Mouse (Mus musculus) neural tube, postnatal 0 days (tissue): ENCODE results near the gene Wfdc9. TPM values are rescaled to one million over a fixed set of nuclear protein-coding genes. Genes with fewer than 3 reads are reported as not detected.

ENCODE experiments used
- polyA plus RNA-seq: library from polyadenylated mRNA; unstranded; fragments of >200 nt; fragmentation: Nextera tagmentation; extraction: Ambion mirVana; gene quantifications from 2 replicates; pipeline ENCODE4 v1.2.1, GENCODE M21; 2015

Gene Wfdc9
- polyA plus RNA-seq: not detected in 2 replicates

GRCm38 (mm10) chr2:164656483-164656882 lies at the start of gene Wfdc9:
Gene Wfdc9 (minus strand): TSS chr2:164656583.

GRCm38 (mm10) chr2:164698201-164698600 lies 41.8 kb upstream of the Wfdc9 start, which contains the start of gene Spint4:
Gene Spint4 (plus strand): TSS chr2:164698501.

GRCm38 (mm10) chr2:164684807-164685206 lies 28.4 kb upstream of the Wfdc9 start, which contains the start of gene Wfdc13:
Gene Wfdc13 (plus strand): TSS chr2:164685107.

GRCm38 (mm10) chr2:164673987-164674386 lies 17.6 kb upstream of the Wfdc9 start, which contains the start of gene Wfdc11:
Gene Wfdc11 (minus strand): TSS chr2:164674087.

GRCm38 (mm10) chr2:164655858-164656257 lies 525 bp downstream of the Wfdc9 start, which contains the start of gene Wfdc10:
Gene Wfdc10 (plus strand): TSS chr2:164656046.

GRCm38 (mm10) chr2:164638696-164639095 lies 17.7 kb downstream of the Wfdc9 start, which contains the start of gene Wfdc16:
Gene Wfdc16 (minus strand): TSS chr2:164638796.

GRCm38 (mm10) chr2:164613471-164613870 lies 42.9 kb downstream of the Wfdc9 start, which contains the start of the genes Wfdc6b and Wfdc8:
Gene Wfdc6b (plus strand): TSS chr2:164613522.
Gene Wfdc8 (minus strand): TSS chr2:164613626.

Other genes with a start within 250 kb of the Wfdc9 start
- 42.5 and 43.9 TPM in 2 replicates for gene Sdc4, start 212.7 kb downstream of the Wfdc9 start, polyA plus RNA-seq
- gene Sys1, start 199.6 kb downstream of the Wfdc9 start, polyA plus RNA-seq: 113 and 120 TPM in 2 replicates
- 14.5 and 16.2 TPM in 2 replicates for gene Gm20458, start 195.6 kb downstream of the Wfdc9 start, polyA plus RNA-seq
- not detected in 2 replicates for gene Trp53tg5, start 182.9 kb downstream of the Wfdc9 start, polyA plus RNA-seq
- gene Dbndd2, start 170.5 kb downstream of the Wfdc9 start, polyA plus RNA-seq: 41.5 and 45.7 TPM in 2 replicates
- 117 and 135 TPM in 2 replicates for gene Pigt, start 159.1 kb downstream of the Wfdc9 start, polyA plus RNA-seq
- 0.62 and 0.65 TPM in 2 replicates for gene Wfdc2, start 94.2 kb downstream of the Wfdc9 start, polyA plus RNA-seq
- gene Spint3, start 83.1 kb downstream of the Wfdc9 start, polyA plus RNA-seq: not detected in 2 replicates
- not detected in 2 replicates for gene Wfdc6a, start 71.1 kb downstream of the Wfdc9 start, polyA plus RNA-seq
- gene Eppin, start 63.0 kb downstream of the Wfdc9 start, polyA plus RNA-seq: not detected in 2 replicates
- gene Wfdc6b, start 43.1 kb downstream of the Wfdc9 start, polyA plus RNA-seq: not detected in 2 replicates
- gene Wfdc8, start 43.0 kb downstream of the Wfdc9 start, polyA plus RNA-seq: not detected in 2 replicates
- gene Wfdc16, start 17.8 kb downstream of the Wfdc9 start, polyA plus RNA-seq: not detected in 2 replicates
- not detected in 2 replicates for gene Wfdc10, start 537 bp downstream of the Wfdc9 start, polyA plus RNA-seq
- gene Wfdc11, start 17.5 kb upstream of the Wfdc9 start, polyA plus RNA-seq: not detected in 2 replicates
- 0.22 TPM in 1 of 2 replicates, not detected in the other for gene Wfdc13, start 28.5 kb upstream of the Wfdc9 start, polyA plus RNA-seq
- not detected in 2 replicates for gene Spint4, start 41.9 kb upstream of the Wfdc9 start, polyA plus RNA-seq
- gene Spint5, start 58.7 kb upstream of the Wfdc9 start, polyA plus RNA-seq: not detected in 2 replicates
- gene Wfdc3, start 89.3 kb upstream of the Wfdc9 start, polyA plus RNA-seq: 0.58 and 0.88 TPM in 2 replicates
- gene Dnttip1, start 89.4 kb upstream of the Wfdc9 start, polyA plus RNA-seq: 48.0 and 50.3 TPM in 2 replicates
- 31.4 and 34.2 TPM in 2 replicates for gene Ube2c, start 113.3 kb upstream of the Wfdc9 start, polyA plus RNA-seq
- gene Tnnc2, start 123.4 kb upstream of the Wfdc9 start, polyA plus RNA-seq: 6.6 and 7.2 TPM in 2 replicates
- 54.9 and 60.8 TPM in 2 replicates for gene Snx21, start 129.2 kb upstream of the Wfdc9 start, polyA plus RNA-seq
- gene Acot8, start 148.3 kb upstream of the Wfdc9 start, polyA plus RNA-seq: 23.8 and 27.3 TPM in 2 replicates
- gene Zswim3, start 148.5 kb upstream of the Wfdc9 start, polyA plus RNA-seq: 10.4 and 10.8 TPM in 2 replicates
- 24.9 and 26.5 TPM in 2 replicates for gene Zswim1, start 166.1 kb upstream of the Wfdc9 start, polyA plus RNA-seq
- gene Spata25, start 172.0 kb upstream of the Wfdc9 start, polyA plus RNA-seq: 0.27 TPM in 1 of 2 replicates, not detected in the other
- gene Ctsa, start 176.3 kb upstream of the Wfdc9 start, polyA plus RNA-seq: 101 and 102 TPM in 2 replicates
- gene Neurl2, start 176.9 kb upstream of the Wfdc9 start, polyA plus RNA-seq: 8.1 and 8.5 TPM in 2 replicates
- 134 and 140 TPM in 2 replicates for gene Pltp, start 201.1 kb upstream of the Wfdc9 start, polyA plus RNA-seq
- 84.1 and 87.1 TPM in 2 replicates for gene Pcif1, start 222.7 kb upstream of the Wfdc9 start, polyA plus RNA-seq